Mouse (Mus musculus): ENCODE results near the gene Tom1l2.

The Tom1l2 gene

DNA sequence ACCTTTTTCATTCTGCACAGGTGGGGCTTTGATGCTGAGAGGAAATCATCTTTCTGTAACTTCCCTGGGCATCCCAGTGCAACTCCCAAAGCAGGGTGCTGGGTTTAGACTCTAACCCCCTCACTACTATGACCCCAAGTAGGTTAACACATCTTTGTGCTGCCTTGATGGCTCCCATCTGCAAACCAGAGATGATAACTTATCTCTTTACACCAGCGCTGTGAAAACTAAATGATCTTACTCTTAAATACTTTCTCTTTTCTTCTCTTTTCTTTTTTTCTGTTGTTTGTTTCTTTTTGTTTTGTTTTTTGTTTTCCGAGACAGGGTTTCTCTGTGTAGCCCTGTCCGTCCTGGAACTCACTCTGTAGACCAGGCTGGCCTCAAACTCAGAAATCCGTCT lies 6.8 kb downstream of the Tom1l2 start:
- DNase-seq (ENCODE audit: low spot score): no peak

DNA sequence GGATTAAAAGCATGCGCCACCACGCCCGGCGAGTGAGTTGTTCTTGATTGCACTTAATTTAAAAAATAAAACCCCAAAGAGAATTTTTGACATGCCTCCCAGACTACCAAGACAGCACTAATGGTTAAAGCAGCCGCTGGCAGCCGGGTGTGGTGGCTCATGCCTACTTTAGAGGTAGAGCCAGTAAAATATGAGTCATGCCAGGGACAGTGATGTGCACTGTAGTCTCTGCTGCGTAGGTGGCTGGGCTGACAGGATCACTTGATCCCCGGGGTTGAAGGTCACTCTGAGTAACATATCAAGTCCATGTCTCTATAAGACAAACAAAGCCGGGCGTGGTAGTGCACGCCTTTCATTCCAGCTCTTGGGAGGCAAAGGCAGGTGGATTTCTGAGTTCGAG lies 13.3 kb downstream of the Tom1l2 start:
- no peak for DNase-seq (ENCODE audit: low spot score)

DNA sequence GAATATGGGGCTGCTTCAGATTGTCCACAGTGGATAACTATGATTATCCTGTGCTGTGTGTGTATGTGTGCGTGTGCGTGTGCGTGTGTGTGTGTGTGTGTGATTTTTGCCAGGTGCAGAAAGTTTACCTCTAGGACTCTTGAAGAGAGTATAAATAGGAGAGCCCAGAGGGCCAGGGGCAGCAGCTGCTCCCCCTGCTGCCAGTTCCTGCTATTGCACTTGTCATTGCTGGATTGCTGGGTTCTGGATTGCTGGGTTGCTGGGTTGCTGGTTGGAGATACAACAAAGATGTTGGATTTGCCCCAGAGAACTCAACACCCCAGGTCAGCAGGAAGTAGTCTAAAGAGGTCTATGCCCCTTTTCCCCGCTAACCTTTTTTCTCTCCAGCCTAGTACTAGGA lies 14.4 kb downstream of the Tom1l2 start:
- no peak for DNase-seq (ENCODE audit: low spot score)

DNA sequence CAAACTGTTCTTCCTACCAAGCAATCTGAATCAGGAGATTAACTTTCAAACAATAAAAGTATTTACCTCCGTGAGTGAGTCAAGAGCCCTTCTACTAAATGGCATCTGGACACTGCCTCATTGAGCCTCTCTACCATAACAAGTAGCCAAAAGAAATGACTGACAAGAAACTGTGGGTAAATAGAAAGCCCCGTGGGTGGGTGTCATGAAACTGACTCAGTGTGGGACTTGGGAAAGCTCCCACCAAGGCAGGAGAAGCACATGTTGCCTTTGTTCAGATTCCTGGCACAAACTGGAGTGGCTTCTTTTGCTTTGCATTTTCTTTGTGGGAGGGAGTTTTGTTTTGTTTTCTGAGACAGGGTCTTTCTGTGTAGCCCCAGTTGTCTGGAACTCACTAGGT lies 16.9 kb downstream of the Tom1l2 start:
- DNase-seq (ENCODE audit: low spot score): no peak

DNA sequence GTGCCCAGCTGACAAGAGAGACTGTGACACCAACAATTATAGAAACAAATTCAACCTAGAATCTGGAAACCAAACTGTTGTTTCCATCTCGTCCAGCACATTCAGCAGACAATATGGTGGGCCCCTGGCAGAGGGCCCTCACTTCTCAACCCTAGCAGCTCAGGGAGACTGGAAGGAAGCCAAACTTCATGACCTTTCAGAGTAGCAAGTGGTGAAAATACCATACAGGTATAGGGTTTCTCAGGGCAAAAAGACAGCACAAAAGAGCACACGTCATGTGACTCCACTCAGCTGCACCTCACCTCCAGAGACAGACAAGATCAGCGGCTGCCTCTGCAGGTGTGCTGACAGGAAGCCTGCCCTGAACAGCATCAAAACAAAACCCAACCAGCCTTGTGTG lies 18.6 kb downstream of the Tom1l2 start:
- no peak for DNase-seq (ENCODE audit: low spot score)

DNA sequence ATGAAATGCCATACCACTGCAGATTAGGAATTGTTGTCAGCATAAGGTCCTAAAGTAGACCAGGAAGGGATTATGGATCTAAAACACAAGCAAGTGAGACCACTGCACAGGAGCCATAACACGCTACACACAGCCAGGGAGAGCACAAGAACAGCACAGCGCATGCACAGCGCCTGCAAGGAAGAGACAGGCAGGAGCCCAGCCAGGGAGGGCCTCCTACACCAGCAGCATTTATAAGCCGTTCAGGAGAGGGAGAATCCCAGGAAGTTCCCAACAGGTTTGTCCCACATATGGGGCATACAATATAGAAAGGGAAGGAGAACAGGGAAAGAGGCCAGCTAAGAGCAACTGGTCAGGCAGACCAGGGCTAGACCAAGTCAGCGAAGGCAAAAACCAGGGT lies 19.2 kb downstream of the Tom1l2 start:
- DNase-seq (ENCODE audit: low spot score): no peak

DNA sequence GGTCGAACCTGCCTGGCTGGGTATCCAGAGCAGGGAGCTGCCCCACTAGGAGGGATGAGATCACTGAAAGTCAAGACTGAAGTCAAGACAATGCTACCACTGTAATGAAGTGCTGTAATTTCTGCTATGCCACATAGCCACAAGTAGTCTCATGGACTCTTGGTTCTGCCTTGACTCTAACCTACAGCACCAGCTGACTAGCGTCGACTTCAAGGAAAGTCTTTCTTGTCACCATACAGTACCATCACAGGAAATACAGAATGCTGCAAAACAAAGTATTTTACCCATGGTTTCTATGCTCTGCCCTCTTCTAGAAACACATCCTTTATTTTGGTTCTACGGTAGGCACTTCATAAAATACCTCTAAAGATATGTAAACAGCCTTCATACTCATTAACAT lies 22.2 kb downstream of the Tom1l2 start:
- DNase-seq (ENCODE audit: low spot score): no peak

DNA sequence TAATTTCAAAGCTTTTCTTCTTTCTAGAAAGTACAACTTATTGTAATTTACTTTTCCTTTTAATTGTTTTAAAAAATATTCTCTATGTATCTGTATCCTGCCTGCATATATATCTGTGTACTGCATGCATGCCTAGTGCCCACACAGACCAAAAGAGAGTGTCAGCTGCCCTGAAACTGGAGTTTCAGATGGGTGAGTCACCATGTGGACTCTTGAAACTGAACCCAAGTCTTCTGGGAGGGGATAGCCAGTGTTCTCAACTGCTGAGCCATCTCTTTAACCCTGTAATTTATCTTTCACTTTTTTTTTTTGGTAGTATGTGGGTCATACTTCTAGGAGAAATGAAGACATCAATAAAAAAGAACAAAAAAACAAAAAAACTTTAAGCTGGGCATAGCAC lies 29.0 kb downstream of the Tom1l2 start:
- DNase-seq (ENCODE audit: low spot score): no peak

DNA sequence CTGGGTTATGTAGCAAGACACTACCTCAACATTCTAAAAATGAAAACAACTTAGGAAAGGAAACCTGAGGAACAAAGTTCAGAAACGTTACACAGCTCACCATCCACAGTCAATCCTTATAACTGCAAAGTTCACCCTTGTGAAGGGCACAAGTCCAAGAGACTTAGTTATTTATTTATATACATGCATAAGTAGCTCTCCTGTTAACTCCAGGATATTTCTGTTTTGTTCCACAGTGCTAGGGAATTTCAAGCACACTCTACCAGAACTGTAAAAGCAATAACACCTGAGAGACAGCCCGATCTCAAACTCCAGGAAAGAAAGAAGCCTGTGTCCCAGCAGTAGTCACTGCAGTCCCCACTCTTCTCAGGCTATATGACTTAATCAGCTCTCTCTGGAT lies 31.3 kb downstream of the Tom1l2 start:
- no peak for DNase-seq (ENCODE audit: low spot score)

DNA sequence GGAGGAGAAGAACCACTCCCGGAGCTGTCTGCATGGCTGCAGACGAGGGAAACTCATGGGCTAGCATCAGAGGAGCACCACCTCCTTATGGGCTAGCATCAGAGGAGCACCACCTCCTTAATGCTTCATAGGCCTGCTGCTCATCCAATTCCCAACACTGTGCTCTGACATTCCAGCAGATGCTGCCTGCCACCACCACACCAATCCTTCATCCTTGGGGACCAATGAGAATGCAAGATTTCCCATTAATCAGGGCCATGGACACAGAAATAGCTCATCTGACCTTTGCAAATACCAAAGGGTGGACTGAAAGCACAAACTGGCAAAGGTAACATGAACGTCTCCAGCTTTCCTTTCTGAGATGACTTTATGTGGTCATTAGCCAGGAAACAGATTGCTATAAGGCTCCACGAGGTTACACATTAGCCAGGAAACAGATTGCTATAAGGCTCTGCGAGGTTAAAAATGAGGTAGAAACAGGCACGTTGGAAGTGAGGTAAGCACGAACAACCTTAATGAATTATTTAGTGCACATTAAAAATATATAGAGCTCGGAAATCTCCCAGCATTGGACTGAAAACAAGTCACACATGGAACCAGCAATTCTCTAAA lies 32.2 kb downstream of the Tom1l2 start:
- DNase-seq (ENCODE audit: low spot score): no peak

DNA sequence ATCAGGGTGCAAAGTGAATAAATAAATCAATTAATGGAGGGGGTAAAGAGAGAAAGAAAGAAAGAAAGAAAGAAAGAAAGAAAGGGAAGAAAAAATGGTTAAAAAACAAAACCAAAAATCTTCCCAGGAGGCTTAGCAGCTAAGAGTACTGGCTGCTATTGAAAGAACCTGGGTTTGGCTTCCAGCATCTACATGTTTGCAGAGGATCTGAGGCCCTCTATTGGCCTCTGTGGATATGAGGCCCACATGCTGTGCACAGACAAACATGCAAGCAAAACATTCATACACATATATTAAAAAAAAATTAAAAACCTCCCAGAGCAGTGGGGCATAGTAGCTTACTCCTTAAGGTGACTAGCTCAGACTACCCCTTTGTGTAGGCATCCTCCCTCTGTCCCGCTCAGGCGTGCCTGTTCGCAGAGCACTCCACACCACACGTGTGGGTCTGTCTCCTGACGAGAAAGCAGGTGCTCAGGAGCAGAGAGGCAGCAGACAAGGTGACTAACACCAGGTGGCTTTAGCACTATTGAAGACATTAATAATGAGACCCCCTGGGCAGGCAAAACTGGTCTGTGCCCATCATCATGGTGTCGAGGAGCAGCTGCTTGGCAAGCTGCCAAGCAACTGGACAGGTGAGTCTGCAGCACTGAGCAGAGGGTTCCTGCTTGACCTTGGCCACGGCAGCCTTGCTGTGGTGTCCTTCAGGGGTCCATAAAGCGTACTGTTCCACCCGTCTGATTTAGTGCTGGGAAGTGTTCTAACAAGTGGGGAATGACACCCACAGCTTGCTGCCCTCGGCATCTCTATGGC lies 33.2 kb downstream of the Tom1l2 start:
- DNase-seq (ENCODE audit: low spot score): no peak

DNA sequence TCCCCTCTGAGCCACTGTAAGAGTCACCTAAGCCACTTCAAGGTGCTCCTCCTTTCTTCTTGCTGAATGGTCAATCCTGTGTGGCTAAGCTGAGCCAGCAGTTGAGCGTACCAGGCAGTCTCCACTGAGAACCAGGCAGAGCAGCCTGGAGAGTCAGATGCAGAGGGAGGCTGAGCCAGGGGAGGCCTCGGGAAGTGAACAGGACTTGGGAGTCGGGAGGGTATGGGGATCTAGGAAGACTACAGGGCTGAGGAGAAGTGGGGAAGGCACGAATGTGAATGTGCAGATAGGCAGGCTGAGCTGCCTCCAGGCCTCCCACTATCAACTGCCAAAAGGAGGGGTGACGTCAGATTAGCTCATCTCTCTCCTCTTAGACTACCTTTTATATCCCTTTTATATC lies 34.0 kb downstream of the Tom1l2 start:
- no peak for DNase-seq (ENCODE audit: low spot score)

DNA sequence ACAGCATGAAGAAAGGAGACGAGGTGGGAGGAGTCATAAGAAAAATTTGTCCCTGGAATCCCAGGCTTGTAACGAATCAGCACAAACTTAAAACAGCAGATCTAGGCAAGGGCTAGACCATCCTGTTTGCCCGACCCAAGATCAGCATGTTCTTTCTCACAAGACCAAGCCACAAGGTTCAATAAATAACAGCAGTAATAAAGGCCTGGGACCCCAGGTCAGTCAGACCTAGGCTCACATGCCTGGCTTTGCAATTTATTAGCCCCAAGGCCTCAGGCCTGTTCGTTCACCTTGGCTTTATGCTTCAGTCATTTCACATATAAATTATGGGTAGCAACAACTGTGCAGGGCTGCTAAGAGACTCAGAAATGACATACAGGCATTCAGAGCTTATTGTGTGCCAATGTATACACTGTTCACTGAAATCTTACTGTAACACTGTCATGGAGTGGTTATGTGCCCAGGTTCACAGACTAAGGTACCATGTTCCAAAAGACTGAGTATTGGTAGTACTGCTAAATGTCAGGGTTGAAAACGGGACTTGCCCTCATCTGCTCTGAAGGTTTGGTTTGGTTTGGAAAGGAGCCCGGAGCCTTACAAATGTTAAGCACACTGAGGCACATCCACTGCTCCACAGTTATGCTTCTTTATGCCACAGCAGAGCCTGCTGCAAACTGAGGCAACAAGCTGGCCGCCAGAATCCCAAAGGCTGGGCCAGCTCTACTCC lies 35.2 kb downstream of the Tom1l2 start:
- no peak for DNase-seq (ENCODE audit: low spot score)

DNA sequence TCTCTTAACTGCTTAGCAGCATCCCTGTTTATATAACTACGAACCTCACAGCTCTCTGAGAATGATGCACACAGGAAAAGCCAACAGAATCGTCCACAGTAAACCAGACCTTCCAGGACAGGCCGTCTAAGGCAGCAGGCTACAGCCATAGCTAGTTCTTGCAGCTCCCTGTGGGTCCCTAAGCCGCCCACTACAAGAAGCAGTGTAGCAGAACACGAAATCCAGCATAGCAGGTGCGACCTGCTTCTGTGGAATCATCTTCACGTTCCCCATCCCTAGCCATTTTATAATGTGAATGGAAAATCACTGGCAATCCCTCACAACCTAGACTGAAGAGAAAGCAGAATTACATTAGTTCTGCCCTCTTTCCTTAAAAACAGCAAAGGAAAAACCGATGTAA lies 35.8 kb downstream of the Tom1l2 start:
- DNase-seq (ENCODE audit: low spot score): no peak

DNA sequence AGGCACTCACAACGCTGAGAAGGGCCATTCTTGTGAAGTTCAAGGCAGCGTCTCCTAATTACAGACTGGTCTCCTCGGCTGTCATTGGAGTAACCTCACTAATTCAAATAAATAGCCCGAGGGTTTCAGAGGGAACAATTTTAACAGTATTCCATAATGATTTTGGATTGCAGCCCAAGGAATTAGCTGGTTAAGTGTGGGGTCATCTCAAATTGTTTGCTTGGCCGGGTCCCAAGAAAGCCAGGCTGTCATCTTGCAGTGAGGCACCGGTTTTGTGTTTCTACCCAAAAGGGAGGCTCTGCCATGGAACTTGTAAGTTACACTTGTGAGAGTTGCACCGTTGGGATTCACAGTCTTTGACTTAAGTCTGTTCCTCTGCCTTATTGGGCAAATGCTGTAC lies 36.5 kb downstream of the Tom1l2 start:
- no peak for DNase-seq (ENCODE audit: low spot score)

DNA sequence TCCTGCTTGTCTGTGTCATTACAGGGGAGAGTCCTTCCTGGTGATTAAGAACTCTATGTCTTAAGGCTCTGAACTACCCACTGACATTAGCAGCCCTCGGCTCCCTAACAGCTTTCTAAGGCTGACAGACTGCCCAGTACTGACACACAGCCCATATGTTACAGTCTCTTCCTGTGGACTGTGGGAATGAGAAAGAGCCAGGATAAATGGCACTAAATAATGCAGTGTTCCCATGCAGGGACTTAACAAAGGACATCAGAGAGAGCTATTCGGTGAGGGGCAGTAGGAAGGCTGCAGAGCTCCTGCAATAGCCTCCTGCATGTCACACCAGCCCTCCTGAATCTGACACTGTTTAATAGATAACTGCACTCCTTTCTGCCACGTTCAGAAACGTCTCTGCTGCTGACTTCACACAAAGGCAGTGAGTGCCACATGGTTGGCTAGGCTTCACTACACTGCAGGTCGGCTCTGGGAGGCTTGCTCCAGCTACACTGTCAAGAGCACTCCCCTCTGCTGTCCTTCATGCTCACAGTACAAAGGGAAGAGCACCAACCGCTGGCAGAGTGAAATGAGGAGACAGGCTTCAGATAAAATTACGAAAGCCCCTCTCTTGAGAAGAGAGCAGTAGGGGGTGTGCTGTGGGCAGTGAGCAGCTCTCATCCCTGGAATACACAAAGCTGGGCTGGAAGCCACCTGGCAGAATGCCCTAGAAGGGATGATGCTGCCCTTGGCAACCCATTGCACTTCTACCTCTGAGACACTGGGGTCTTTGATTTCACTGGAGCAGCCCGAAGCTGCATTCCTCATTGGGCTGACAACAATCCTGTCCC lies 41.5 kb downstream of the Tom1l2 start:
- peak; percentile 31 for DNase-seq (ENCODE audit: low spot score)

DNA sequence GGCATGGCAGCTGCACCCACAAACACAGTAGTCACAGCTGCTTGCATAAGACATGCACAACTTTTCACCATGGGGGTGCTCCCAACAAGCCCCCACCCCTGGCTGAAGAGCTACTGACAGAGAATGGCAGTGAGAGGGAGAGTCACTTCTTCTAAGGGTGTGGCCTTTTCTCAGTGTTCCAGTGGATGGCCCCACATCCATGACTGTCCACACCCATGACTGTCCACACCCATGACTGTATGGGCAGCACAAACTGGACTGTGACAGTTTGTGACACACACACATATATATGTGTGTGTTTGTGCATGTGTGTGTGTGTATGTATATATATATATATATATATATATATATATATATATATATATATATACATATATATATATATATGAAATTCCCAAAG lies 42.8 kb downstream of the Tom1l2 start:
- no peak for DNase-seq (ENCODE audit: low spot score)

DNA sequence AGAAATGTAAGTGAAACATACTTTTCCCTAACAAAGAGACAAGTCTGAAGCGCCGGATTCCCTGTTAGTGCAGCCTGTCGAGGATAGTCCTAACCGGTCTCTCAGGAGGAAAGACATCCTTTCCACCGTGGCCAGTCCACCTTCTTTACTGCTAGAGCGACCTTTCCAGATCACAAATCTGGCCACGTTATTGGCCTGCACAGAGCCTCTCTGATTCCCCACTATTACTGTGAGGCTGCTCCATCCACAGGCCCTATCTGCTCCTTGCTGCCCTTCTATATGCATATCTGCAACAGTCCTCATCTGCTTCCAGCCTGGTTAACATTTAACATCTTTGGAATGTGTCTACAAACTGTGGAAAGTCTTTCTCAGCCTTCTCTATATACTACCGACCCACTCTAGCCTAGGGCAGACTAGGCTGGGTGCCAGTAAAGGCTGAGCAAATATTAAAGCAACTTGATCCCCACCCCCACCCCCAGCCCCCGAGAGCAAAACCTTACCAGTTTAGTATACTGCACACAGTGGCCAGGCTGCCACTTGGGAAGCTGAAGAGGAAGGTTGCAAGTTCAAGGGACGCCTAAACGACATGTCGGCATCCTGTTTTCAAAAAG lies 44.1 kb downstream of the Tom1l2 start:
- no peak for DNase-seq (ENCODE audit: low spot score)

DNA sequence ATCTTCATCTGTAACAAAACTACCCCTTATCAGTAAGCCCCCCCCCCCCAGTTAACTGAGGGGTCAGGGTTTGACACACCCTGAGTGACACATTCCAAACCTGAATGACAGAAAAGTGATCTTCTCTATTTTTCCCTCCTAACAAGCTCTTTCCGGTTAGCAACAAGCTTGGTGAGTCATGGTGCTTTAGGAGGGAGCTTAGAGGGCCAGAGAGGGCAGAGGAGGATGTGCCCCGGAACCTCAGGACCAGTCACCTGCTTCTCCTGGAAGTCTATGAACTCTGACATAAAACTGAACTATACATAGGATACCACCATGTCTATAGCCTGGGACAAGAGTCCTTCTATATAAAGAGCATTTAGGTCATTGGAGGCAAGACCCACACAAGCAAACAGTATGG lies 44.6 kb downstream of the Tom1l2 start:
- DNase-seq (ENCODE audit: low spot score): no peak

DNA sequence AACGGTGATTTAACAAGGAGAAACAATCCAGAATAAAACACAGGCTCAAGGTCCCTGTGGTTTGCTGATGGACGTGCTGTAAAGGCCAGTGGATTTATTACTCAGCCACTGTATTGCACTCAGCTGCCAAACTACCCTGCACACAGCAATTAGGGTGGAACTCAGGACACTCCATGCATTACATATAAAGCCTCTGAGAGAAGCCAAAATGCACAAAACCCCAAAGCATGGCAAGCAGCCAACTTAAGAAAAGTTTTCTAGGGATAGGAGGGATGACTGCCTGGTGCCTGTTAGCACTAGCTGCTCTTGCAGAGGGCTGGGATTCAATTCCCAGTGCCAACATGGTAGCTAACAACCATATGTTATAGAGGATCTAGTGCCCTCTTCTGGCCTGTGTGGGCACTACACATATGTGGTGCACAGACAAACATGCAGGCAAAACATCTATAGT lies 45.3 kb downstream of the Tom1l2 start:
- no peak for DNase-seq (ENCODE audit: low spot score)

DNA sequence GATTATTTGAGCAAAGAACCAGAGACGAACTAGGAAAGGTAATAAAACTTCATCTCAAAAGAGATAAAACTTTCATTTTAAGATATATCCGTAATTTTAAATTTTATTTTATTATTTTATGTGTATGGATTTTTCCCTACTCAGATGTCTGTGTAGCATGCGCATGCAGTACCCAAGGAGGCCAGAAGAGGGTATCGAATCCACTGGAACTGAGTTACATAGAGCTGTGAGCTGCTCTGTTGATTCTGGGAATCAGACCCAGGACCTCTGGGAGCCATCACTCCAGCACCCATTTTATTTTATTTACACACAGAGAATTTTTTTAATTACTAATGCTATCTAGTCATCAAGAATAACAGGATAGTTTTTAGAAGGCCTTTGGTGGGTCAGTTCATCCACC lies 45.9 kb downstream of the Tom1l2 start:
- DNase-seq (ENCODE audit: low spot score): no peak

DNA sequence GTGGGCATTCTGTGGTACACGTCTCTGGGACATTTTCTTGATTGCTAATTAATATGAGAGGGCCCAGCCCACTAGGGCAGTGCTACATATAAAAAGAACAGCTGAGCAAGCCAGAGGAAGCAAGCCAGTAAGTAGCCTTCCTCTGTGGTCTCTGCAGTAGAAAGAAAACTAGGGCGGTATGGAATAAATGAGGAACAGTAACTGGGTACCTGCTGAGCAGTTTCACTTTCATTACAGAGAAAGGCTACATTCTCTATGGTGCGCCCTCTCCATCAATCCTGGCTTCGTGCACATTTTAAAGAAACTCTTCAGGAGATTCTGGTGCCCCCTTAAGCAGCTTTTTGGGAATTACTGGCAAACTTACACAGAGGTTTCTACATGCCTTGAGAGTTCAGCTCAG lies 47.1 kb downstream of the Tom1l2 start:
- no peak for DNase-seq (ENCODE audit: low spot score)

Data from ovary, postnatal 10 days (tissue).